Comparison of ENCODE assay signal across 12 mouse cellular contexts in the genomic region with DNA sequence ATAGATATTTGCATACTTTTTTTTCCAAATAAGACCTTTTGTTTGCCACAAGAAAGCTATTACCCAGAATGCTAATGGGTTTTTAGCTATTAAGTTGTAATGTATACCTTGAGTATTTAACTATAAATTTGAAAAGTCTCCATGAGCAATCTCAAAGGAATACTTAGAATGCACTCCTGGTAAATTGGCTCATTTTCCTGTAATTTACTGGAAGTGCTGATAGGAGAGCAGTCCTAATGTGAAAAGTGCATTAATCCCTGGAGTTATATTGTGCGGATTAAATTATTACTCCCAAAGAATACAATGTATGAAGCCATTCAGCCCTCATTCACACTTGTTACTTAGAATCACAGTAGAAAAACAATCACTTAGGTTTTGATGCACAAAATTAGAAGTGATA.
"Had no signal": no experiment of that assay in that cellular context is flagged by ENCODE, and none has a peak within 500 bp of the region (broad histone marks: within the 10 kb centered on the region; RNA-seq: fewer than 3 reads in every experiment).

No protein-coding gene starts in this region.

- H3K9ac ChIP-seq: liver, embryonic 15.5 days; midbrain, embryonic 13.5 days had no signal

- H3K4me1 ChIP-seq: limb, embryonic 10.5 days; liver, embryonic 15.5 days had no signal

- H3K27ac ChIP-seq: kidney, postnatal 0 days; layer of hippocampus, adult 2 months; limb, embryonic 10.5 days; liver, embryonic 15.5 days; midbrain, embryonic 13.5 days; stomach, postnatal 0 days had no signal

- H3K9me3 ChIP-seq: limb, embryonic 10.5 days; liver, embryonic 15.5 days; midbrain, embryonic 13.5 days had no signal

- ATAC-seq: lung, postnatal 0 days; midbrain, embryonic 13.5 days had no signal

- H3K4me3 ChIP-seq: layer of hippocampus, adult 2 months; limb, embryonic 10.5 days; liver, embryonic 15.5 days; midbrain, embryonic 13.5 days had no signal

- H3K27me3 ChIP-seq: liver, embryonic 15.5 days; midbrain, embryonic 13.5 days had no signal

- H3K36me3 ChIP-seq: limb, embryonic 10.5 days; liver, embryonic 15.5 days; midbrain, embryonic 13.5 days had no signal

- DNase-seq: kidney, postnatal 36 days; lung, adult 2 months; lung, postnatal 36 days; thymus, postnatal 4 days had no signal

- H3K4me2 ChIP-seq: liver, embryonic 11.5 days; liver, embryonic 15.5 days; midbrain, embryonic 13.5 days had no signal
